Mouse (Mus musculus) hindbrain, embryonic 12.5 days (tissue): ENCODE results near the gene Tank. TPM values are rescaled to one million over a fixed set of nuclear protein-coding genes. Genes with fewer than 3 reads are reported as not detected.

ENCODE experiments used
- ATAC-seq: fragments of 200-750 bp; cut with Nextera tagmentation; 2 replicates; pipeline ENCODE4 v1.8.0; 2017; ENCODE audit warnings: moderate TSS enrichment; ENCODE audit not compliant: low FRiP score
- H3K27ac ChIP-seq: fragments of 300-500 bp; sonication (generic); 2 replicates; pipeline ENCODE4 v1.5.1; 2016; ENCODE audit warnings: mild to moderate bottlenecking
- H3K27me3 ChIP-seq: fragments of 300-500 bp; sonication (generic); 2 replicates; pipeline ENCODE4 v1.6.1; 2016; ENCODE audit warnings: mild to moderate bottlenecking
- H3K36me3 ChIP-seq: fragments of 300-500 bp; sonication (generic); 2 replicates; pipeline ENCODE4 v1.6.1; 2016; ENCODE audit warnings: mild to moderate bottlenecking
- H3K4me1 ChIP-seq: fragments of 300-500 bp; sonication (generic); 2 replicates; pipeline ENCODE4 v1.6.1; 2016
- H3K4me2 ChIP-seq: fragments of 300-500 bp; sonication (generic); replicated peaks from 2 replicates; pipeline ENCODE4 v1.6.1; 2016; ENCODE audit warnings: mild to moderate bottlenecking
- H3K4me3 ChIP-seq: fragments of 300-500 bp; sonication (generic); 2 replicates; pipeline ENCODE4 v1.5.1; 2016; ENCODE audit warnings: mild to moderate bottlenecking
- H3K9ac ChIP-seq: fragments of 300-500 bp; sonication (generic); 2 replicates; pipeline ENCODE4 v1.6.1; 2016; ENCODE audit warnings: mild to moderate bottlenecking, moderate library complexity
- H3K9me3 ChIP-seq: fragments of 300-500 bp; sonication (generic); replicated peaks from 2 replicates; pipeline ENCODE4 v1.6.1; 2016; ENCODE audit warnings: mild to moderate bottlenecking
- WGBS: fragments of 180-500 bp; shearing (Covaris S2); methylation state at CpG from one replicate; pipeline ENCODE4 v1.1.7; 2016; 5-methylcytosine and 5-hydroxymethylcytosine counted together
- polyA plus RNA-seq: library from polyadenylated mRNA; unstranded; fragments of >200 nt; fragmentation: Nextera tagmentation; extraction: Ambion mirVana; gene quantifications from 2 replicates; pipeline ENCODE4 v1.2.1, GENCODE M21; 2016

Tank gene
- polyA plus RNA-seq, 1 experiment from 2014 or later: 26.0 TPM

- H3K9ac ChIP-seq: no peak overlapping the region
- H3K36me3 ChIP-seq: no peaks in the 10 kb centered on the region
- no peaks in the 10 kb centered on the region for H3K4me1 ChIP-seq
- WGBS: 83% methylated on average over 7 of the region's 7 CpGs
- no peak overlapping the region for H3K4me3 ChIP-seq
- H3K4me2 ChIP-seq: no peak overlapping the region
- no peaks in the 10 kb centered on the region for H3K27me3 ChIP-seq
- H3K9me3 ChIP-seq: no peaks in the 10 kb centered on the region
- ATAC-seq: no peak
- no peak overlapping the region for H3K27ac ChIP-seq
These were observed 89.0 kb downstream of the Tank start for GRCm38 (mm10) chr2:61667420-61667819.

GRCm38 (mm10) chr2:61668260-61668659 is 89.9 kb downstream of the Tank start:
- Histone ChIP-seq H3K36me3 (no peaks in the 10 kb centered on the region), H3K27ac (no peak overlapping the region), H3K9me3 (no peaks in the 10 kb centered on the region), H3K4me2 (no peak overlapping the region), H3K4me3 (no peak overlapping the region), H3K9ac (no peak overlapping the region), H3K27me3 (no peaks in the 10 kb centered on the region), H3K4me1 (no peaks in the 10 kb centered on the region)
- ATAC-seq: no peak
- WGBS: 29% methylated on average over 4 of the region's 4 CpGs

- WGBS: 88% methylated on average over 3 of the region's 3 CpGs
- H3K27me3 ChIP-seq: no peaks in the 10 kb centered on the region
- H3K4me2 ChIP-seq: no peak overlapping the region
- no peaks in the 10 kb centered on the region for H3K9me3 ChIP-seq
- H3K9ac ChIP-seq: no peak overlapping the region
- ATAC-seq: no peak
- H3K4me1 ChIP-seq: no peaks in the 10 kb centered on the region
- H3K4me3 ChIP-seq: no peak overlapping the region
- no peaks in the 10 kb centered on the region for H3K36me3 ChIP-seq
- no peak overlapping the region for H3K27ac ChIP-seq
These were observed 96.2 kb downstream of the Tank start for GRCm38 (mm10) chr2:61674555-61674954.

GRCm38 (mm10) chr2:61681572-61681971 is 103.2 kb downstream of the Tank start:
- Histone ChIP-seq H3K9me3 (no peaks in the 10 kb centered on the region), H3K36me3 (no peaks in the 10 kb centered on the region), H3K27ac (no peak overlapping the region), H3K4me2 (no peak overlapping the region), H3K4me1 (no peaks in the 10 kb centered on the region), H3K27me3 (no peaks in the 10 kb centered on the region), H3K4me3 (no peak overlapping the region), H3K9ac (no peak overlapping the region)
- no peak for ATAC-seq
- WGBS: 96% methylated on average over 1 of the region's 1 CpGs

GRCm38 (mm10) chr2:61686533-61686932 is 108.1 kb downstream of the Tank start:
- H3K27ac ChIP-seq: no peak overlapping the region
- no peaks in the 10 kb centered on the region for H3K4me1 ChIP-seq
- no peaks in the 10 kb centered on the region for H3K27me3 ChIP-seq
- no peak overlapping the region for H3K4me2 ChIP-seq
- 82% methylated on average over 1 of the region's 1 CpGs for WGBS
- H3K9ac ChIP-seq: no peak overlapping the region
- H3K4me3 ChIP-seq: no peak overlapping the region
- no peaks in the 10 kb centered on the region for H3K9me3 ChIP-seq
- H3K36me3 ChIP-seq: no peaks in the 10 kb centered on the region
- no peak for ATAC-seq

- no peak for ATAC-seq
- H3K4me2 ChIP-seq: no peak overlapping the region
- WGBS: 87% methylated on average over 3 of the region's 3 CpGs
- H3K9ac ChIP-seq: no peak overlapping the region
- H3K9me3 ChIP-seq: no peaks in the 10 kb centered on the region
- no peak overlapping the region for H3K4me3 ChIP-seq
- no peaks in the 10 kb centered on the region for H3K27me3 ChIP-seq
- no peaks in the 10 kb centered on the region for H3K36me3 ChIP-seq
- H3K4me1 ChIP-seq: no peaks in the 10 kb centered on the region
- H3K27ac ChIP-seq: no peak overlapping the region
These were observed 110.7 kb downstream of the Tank start for GRCm38 (mm10) chr2:61689086-61689485.

Other genes with a start within 250 kb of the Tank start
- 208 and 214 TPM in 2 replicates for gene Psmd14, start 133.1 kb downstream of the Tank start, polyA plus RNA-seq
- gene Tbr1, start 224.3 kb downstream of the Tank start, polyA plus RNA-seq: 0.14 and 0.54 TPM in 2 replicates